Mouse (Mus musculus): Measurements from ENCODE around the gene Atad3a. TPM values are rescaled to one million over a fixed set of nuclear protein-coding genes. Genes with fewer than 3 reads are reported as not detected.

The Atad3a gene
- polyA plus RNA-seq, 1 experiment, result 32.9 TPM

GRCm38 (mm10) chr4:155703425-155703929 lies 57.4 kb downstream of the Atad3a start:
- H3K4me3 ChIP-seq (replicated peaks; ENCODE audit: control insufficient read depth, low read depth, low read length), result no peak overlapping the region
- no peak for TF ChIP-seq POLR2A (IDR thresholded peaks at IDR 0.05; ENCODE audit: borderline replicate concordance, control insufficient read depth, low read depth, low read length)
- no peak for TF ChIP-seq CTCF (IDR thresholded peaks at IDR 0.05; ENCODE audit: control insufficient read depth, insufficient read depth, low read length)
- H3K4me1 ChIP-seq (ENCODE audit: control insufficient read depth, insufficient read depth, low read length), result peaks cover 1% of the 10 kb centered on the region; the same call in 1 of the 2 replicates
- H3K27ac ChIP-seq (ENCODE audit: control insufficient read depth, insufficient read depth, low read depth, low read length, poor library complexity), result no peak overlapping the region
- 93% methylated on average over 4 of the region's 4 CpGs for WGBS

GRCm38 (mm10) chr4:155700425-155700824 lies 60.5 kb downstream of the Atad3a start:
- H3K27ac ChIP-seq (ENCODE audit: control insufficient read depth, insufficient read depth, low read depth, low read length, poor library complexity), result no peak overlapping the region
- no peaks in the 10 kb centered on the region for H3K4me1 ChIP-seq (ENCODE audit: control insufficient read depth, insufficient read depth, low read length)
- TF ChIP-seq POLR2A (IDR thresholded peaks at IDR 0.05; ENCODE audit: borderline replicate concordance, control insufficient read depth, low read depth, low read length), result no peak
- TF ChIP-seq CTCF (IDR thresholded peaks at IDR 0.05; ENCODE audit: control insufficient read depth, insufficient read depth, low read length), result no peak
- H3K4me3 ChIP-seq (replicated peaks; ENCODE audit: control insufficient read depth, low read depth, low read length), result no peak overlapping the region

- no peak overlapping the region for H3K4me3 ChIP-seq (replicated peaks; ENCODE audit: control insufficient read depth, low read depth, low read length)
- peaks cover 2% of the 10 kb centered on the region; the same call in 1 of the 2 replicates for H3K4me1 ChIP-seq (ENCODE audit: control insufficient read depth, insufficient read depth, low read length)
- TF ChIP-seq CTCF (IDR thresholded peaks at IDR 0.05; ENCODE audit: control insufficient read depth, insufficient read depth, low read length), result no peak
- no peak overlapping the region for H3K27ac ChIP-seq (ENCODE audit: control insufficient read depth, insufficient read depth, low read depth, low read length, poor library complexity)
- WGBS, result 77% methylated on average over 16 of the region's 16 CpGs
These were observed 64.3 kb downstream of the Atad3a start for GRCm38 (mm10) chr4:155696261-155697255.

GRCm38 (mm10) chr4:155695531-155696062 lies 65.3 kb downstream of the Atad3a start:
- WGBS, result 88% methylated on average over 4 of the region's 4 CpGs
- peaks cover 2% of the 10 kb centered on the region; the same call in 1 of the 2 replicates for H3K4me1 ChIP-seq (ENCODE audit: control insufficient read depth, insufficient read depth, low read length)
- no peak overlapping the region for H3K27ac ChIP-seq (ENCODE audit: control insufficient read depth, insufficient read depth, low read depth, low read length, poor library complexity)
- H3K4me3 ChIP-seq (replicated peaks; ENCODE audit: control insufficient read depth, low read depth, low read length), result no peak overlapping the region
- TF ChIP-seq CTCF (IDR thresholded peaks at IDR 0.05; ENCODE audit: control insufficient read depth, insufficient read depth, low read length) (no peak), POLR2A (IDR thresholded peaks at IDR 0.05; ENCODE audit: borderline replicate concordance, control insufficient read depth, low read depth, low read length) (no peak)

GRCm38 (mm10) chr4:155694482-155695401 lies 66.2 kb downstream of the Atad3a start:
- TF ChIP-seq CTCF (IDR thresholded peaks at IDR 0.05; ENCODE audit: control insufficient read depth, insufficient read depth, low read length), result peak; percentile 22; the same call in 1 of the 2 replicates
- 0 out of 2 replicates have a peak, but pooled peaks have one; percentile 19 for TF ChIP-seq POLR2A (IDR thresholded peaks at IDR 0.05; ENCODE audit: borderline replicate concordance, control insufficient read depth, low read depth, low read length)
- Histone ChIP-seq H3K4me3 (replicated peaks; ENCODE audit: control insufficient read depth, low read depth, low read length) (peak overlapping the region; percentile 54), H3K4me1 (ENCODE audit: control insufficient read depth, insufficient read depth, low read length) (peaks cover 2% of the 10 kb centered on the region; the same call in 1 of the 2 replicates), H3K27ac (ENCODE audit: control insufficient read depth, insufficient read depth, low read depth, low read length, poor library complexity) (peak overlapping the region; percentile 45; the same call in 1 of the 2 replicates)
- WGBS, result 2% methylated on average over 92 of the region's 92 CpGs

- H3K27ac ChIP-seq (ENCODE audit: control insufficient read depth, insufficient read depth, low read depth, low read length, poor library complexity), result peak within 1 kb of the TSS; percentile 45; the same call in 1 of the 2 replicates
- H3K4me3 ChIP-seq (replicated peaks; ENCODE audit: control insufficient read depth, low read depth, low read length), result peak within 1 kb of the TSS; percentile 54
These were observed 66.8 kb downstream of the Atad3a start, which contains the start of gene Fndc10 for GRCm38 (mm10) chr4:155694111-155694481. Gene Fndc10 (plus strand): TSS chr4:155694342.

GRCm38 (mm10) chr4:155692421-155692820 lies 68.5 kb downstream of the Atad3a start:
- no peak overlapping the region for H3K27ac ChIP-seq (ENCODE audit: control insufficient read depth, insufficient read depth, low read depth, low read length, poor library complexity)
- TF ChIP-seq POLR2A (IDR thresholded peaks at IDR 0.05; ENCODE audit: borderline replicate concordance, control insufficient read depth, low read depth, low read length) (no peak), CTCF (IDR thresholded peaks at IDR 0.05; ENCODE audit: control insufficient read depth, insufficient read depth, low read length) (no peak)
- H3K4me3 ChIP-seq (replicated peaks; ENCODE audit: control insufficient read depth, low read depth, low read length), result no peak overlapping the region
- 91% methylated on average over 3 of the region's 3 CpGs for WGBS
- peaks cover 2% of the 10 kb centered on the region; the same call in 1 of the 2 replicates for H3K4me1 ChIP-seq (ENCODE audit: control insufficient read depth, insufficient read depth, low read length)

More at GRCm38 (mm10) chr4:155694111-155694481, 66.8 kb downstream of the Atad3a start, which contains the start of gene Fndc10:
- 1% methylated on average over 47 of the region's 47 CpGs for WGBS
- peaks cover 2% of the 10 kb centered on the region; the same call in 1 of the 2 replicates for H3K4me1 ChIP-seq (ENCODE audit: control insufficient read depth, insufficient read depth, low read length)
- TF ChIP-seq POLR2A (IDR thresholded peaks at IDR 0.05; ENCODE audit: borderline replicate concordance, control insufficient read depth, low read depth, low read length), result no peak
- no peak for TF ChIP-seq CTCF (IDR thresholded peaks at IDR 0.05; ENCODE audit: control insufficient read depth, insufficient read depth, low read length)

Other genes starting within 250 kb of the Atad3a start
- 28.2 and 52.6 TPM in 2 replicates for gene Nadk, start 198.7 kb downstream of the Atad3a start, polyA plus RNA-seq (2011; ENCODE audit: insufficient read depth, insufficient read length, low replicate concordance, missing spikeins)
- 7.4 and 8.4 TPM in 2 replicates for gene Slc35e2, start 159.7 kb downstream of the Atad3a start, polyA plus RNA-seq (2011; ENCODE audit: insufficient read depth, insufficient read length, low replicate concordance, missing spikeins)
- 132 and 202 TPM in 2 replicates for gene Cdk11b, start 136.2 kb downstream of the Atad3a start, polyA plus RNA-seq (2011; ENCODE audit: insufficient read depth, insufficient read length, low replicate concordance, missing spikeins)
- gene Gm10563, start 115.7 kb downstream of the Atad3a start, polyA plus RNA-seq (2011; ENCODE audit: insufficient read depth, insufficient read length, low replicate concordance, missing spikeins), result not detected in 2 replicates
- gene Mmp23, start 107.7 kb downstream of the Atad3a start, polyA plus RNA-seq (2011; ENCODE audit: insufficient read depth, insufficient read length, low replicate concordance, missing spikeins), result 5.6 and 6.9 TPM in 2 replicates
- 15.0 and 29.1 TPM in 2 replicates for gene Mib2, start 91.9 kb downstream of the Atad3a start, polyA plus RNA-seq (2011; ENCODE audit: insufficient read depth, insufficient read length, low replicate concordance, missing spikeins)
- 0.90 and 3.0 TPM in 2 replicates for gene Fndc10, start 66.8 kb downstream of the Atad3a start, polyA plus RNA-seq (2011; ENCODE audit: insufficient read depth, insufficient read length, low replicate concordance, missing spikeins)
- gene Ssu72, start 56.3 kb downstream of the Atad3a start, polyA plus RNA-seq (2011; ENCODE audit: insufficient read depth, insufficient read length, low replicate concordance, missing spikeins), result 28.5 and 53.2 TPM in 2 replicates
- gene Tmem240, start 26.3 kb downstream of the Atad3a start, polyA plus RNA-seq (2011; ENCODE audit: insufficient read depth, insufficient read length, low replicate concordance, missing spikeins), result 0.47 and 3.0 TPM in 2 replicates
- gene Vwa1, start 13.6 kb upstream of the Atad3a start, polyA plus RNA-seq (2011; ENCODE audit: insufficient read depth, insufficient read length, low replicate concordance, missing spikeins), result 0.97 TPM in 1 of 2 replicates, not detected in the other
- gene Tmem88b, start 24.8 kb upstream of the Atad3a start, polyA plus RNA-seq (2011; ENCODE audit: insufficient read depth, insufficient read length, low replicate concordance, missing spikeins), result 0.93 and 1.1 TPM in 2 replicates
- gene Ankrd65, start 29.3 kb upstream of the Atad3a start, polyA plus RNA-seq (2011; ENCODE audit: insufficient read depth, insufficient read length, low replicate concordance, missing spikeins), result 1.1 TPM in 1 of 2 replicates, not detected in the other
- gene Mrpl20, start 41.8 kb upstream of the Atad3a start, polyA plus RNA-seq (2011; ENCODE audit: insufficient read depth, insufficient read length, low replicate concordance, missing spikeins), result 146 and 244 TPM in 2 replicates
- 92.0 and 149 TPM in 2 replicates for gene Ccnl2, start 51.4 kb upstream of the Atad3a start, polyA plus RNA-seq (2011; ENCODE audit: insufficient read depth, insufficient read length, low replicate concordance, missing spikeins)
- 53.9 and 114 TPM in 2 replicates for gene Aurkaip1, start 70.2 kb upstream of the Atad3a start, polyA plus RNA-seq (2011; ENCODE audit: insufficient read depth, insufficient read length, low replicate concordance, missing spikeins)
- 8.1 and 12.4 TPM in 2 replicates for gene Mxra8, start 78.6 kb upstream of the Atad3a start, polyA plus RNA-seq (2011; ENCODE audit: insufficient read depth, insufficient read length, low replicate concordance, missing spikeins)
- 21.0 and 50.2 TPM in 2 replicates for gene Dvl1, start 86.3 kb upstream of the Atad3a start, polyA plus RNA-seq (2011; ENCODE audit: insufficient read depth, insufficient read length, low replicate concordance, missing spikeins)
- gene Tas1r3, start 102.3 kb upstream of the Atad3a start, polyA plus RNA-seq (2011; ENCODE audit: insufficient read depth, insufficient read length, low replicate concordance, missing spikeins), result 0.42 TPM in 1 of 2 replicates, not detected in the other
- gene Cptp, start 108.3 kb upstream of the Atad3a start, polyA plus RNA-seq (2011; ENCODE audit: insufficient read depth, insufficient read length, low replicate concordance, missing spikeins), result 2.8 and 5.9 TPM in 2 replicates
- 22.2 and 49.5 TPM in 2 replicates for gene Ints11, start 108.5 kb upstream of the Atad3a start, polyA plus RNA-seq (2011; ENCODE audit: insufficient read depth, insufficient read length, low replicate concordance, missing spikeins)
- 5.2 and 18.4 TPM in 2 replicates for gene Pusl1, start 130.7 kb upstream of the Atad3a start, polyA plus RNA-seq (2011; ENCODE audit: insufficient read depth, insufficient read length, low replicate concordance, missing spikeins)
- 15.1 and 30.6 TPM in 2 replicates for gene Acap3, start 130.7 kb upstream of the Atad3a start, polyA plus RNA-seq (2011; ENCODE audit: insufficient read depth, insufficient read length, low replicate concordance, missing spikeins)
- gene Ube2j2, start 182.7 kb upstream of the Atad3a start, polyA plus RNA-seq (2011; ENCODE audit: insufficient read depth, insufficient read length, low replicate concordance, missing spikeins), result 63.5 and 71.8 TPM in 2 replicates
- 53.0 and 132 TPM in 2 replicates for gene C1qtnf12, start 201.2 kb upstream of the Atad3a start, polyA plus RNA-seq (2011; ENCODE audit: insufficient read depth, insufficient read length, low replicate concordance, missing spikeins)
- gene B3galt6, start 231.6 kb upstream of the Atad3a start, polyA plus RNA-seq (2011; ENCODE audit: insufficient read depth, insufficient read length, low replicate concordance, missing spikeins), result 1.8 and 2.0 TPM in 2 replicates
- 60.1 and 111 TPM in 2 replicates for gene Sdf4, start 231.8 kb upstream of the Atad3a start, polyA plus RNA-seq (2011; ENCODE audit: insufficient read depth, insufficient read length, low replicate concordance, missing spikeins)

Data from bone marrow, adult 2 months (tissue).